Comparison of ENCODE assay signal across 17 mouse cellular contexts in genomic region chr12:8753654-8754053, GRCm38 (mm10). TPM values are rescaled to one million over a fixed set of nuclear protein-coding genes. Genes with fewer than 3 reads are reported as not detected.
A peak's percentile ranks its signal among the peaks of the same experiment; 100 is the strongest.
DNase-seq lines count a peak whose midpoint lies in the region; ATAC-seq and TF ChIP-seq lines count a peak whose summit lies in the region.
"Had no signal": no experiment of that assay in that cellular context is flagged by ENCODE, and none has a peak within 500 bp of the region (broad histone marks: within the 10 kb centered on the region; RNA-seq: fewer than 3 reads in every experiment).

No protein-coding gene starts in this region.

- H3K9me3 ChIP-seq in heart, postnatal 0 days (replicated peaks; ENCODE audit: control insufficient read depth, low read length), result no peaks in the 10 kb centered on the region
- no peaks in the 10 kb centered on the region; the same call in 1 of the 2 replicates for H3K9me3 ChIP-seq in heart, embryonic 10.5 days
- peaks cover 6% of the 10 kb centered on the region for H3K9me3 ChIP-seq in CH12.LX (replicated peaks; ENCODE audit: low read length)
- H3K9me3 ChIP-seq in embryonic facial prominence, embryonic 10.5 days, result peaks cover 10% of the 10 kb centered on the region; the same call in 1 of the 2 replicates
- H3K9me3 ChIP-seq in midbrain, embryonic 13.5 days, result no peaks in the 10 kb centered on the region; the same call in 1 of the 2 replicates
- H3K9me3 ChIP-seq: G1E; hindbrain, embryonic 15.5 days had no signal

- 93% methylated on average over 2 of the region's 2 CpGs for WGBS in heart, postnatal 0 days
- WGBS in heart, embryonic 10.5 days, result 97% methylated on average over 2 of the region's 2 CpGs
- WGBS in embryonic facial prominence, embryonic 10.5 days, result 96% methylated on average over 2 of the region's 2 CpGs
- 94% methylated on average over 2 of the region's 2 CpGs for WGBS in midbrain, embryonic 13.5 days

- TF ChIP-seq CTCF in heart, postnatal 0 days (IDR thresholded peaks at IDR 0.05; ENCODE audit: low read depth), result no peak
- no peak for TF ChIP-seq CTCF in CH12.LX (conservative IDR thresholded peaks at IDR 0.05 in 1 of 2, IDR thresholded peaks at IDR 0.05 in 1 of 2; ENCODE audit: low read depth in 2 of 2, low read length in 2 of 2)

- in situ Hi-C loops in CH12.LX (cut with MboI; ENCODE audit: low pct_ligation_motif_present, low pct_unique_long_range_greater_than_20kb, low sequenced_read_pairs), result no loop called here

- H3K27ac ChIP-seq in heart, postnatal 0 days (ENCODE audit: low read depth), result peak overlapping the region; percentile 9
- H3K27ac ChIP-seq in heart, embryonic 10.5 days, result no peak overlapping the region
- no peak overlapping the region for H3K27ac ChIP-seq in CH12.LX (ENCODE audit: insufficient read depth, low read depth)
- no peak overlapping the region for H3K27ac ChIP-seq in embryonic facial prominence, embryonic 10.5 days (replicated peaks)
- H3K27ac ChIP-seq in midbrain, embryonic 13.5 days, result no peak overlapping the region
- H3K27ac ChIP-seq: hindbrain, embryonic 15.5 days had no signal

- peaks cover 40% of the 10 kb centered on the region for H3K36me3 ChIP-seq in heart, postnatal 0 days (replicated peaks; ENCODE audit: control insufficient read depth, insufficient read depth, low read length)
- peaks cover 73% of the 10 kb centered on the region for H3K36me3 ChIP-seq in heart, embryonic 10.5 days
- H3K36me3 ChIP-seq in CH12.LX (replicated peaks in 1 of 2; ENCODE audit: control insufficient read depth in 1 of 2, insufficient read depth in 1 of 2, low read length in 1 of 2), result peaks cover 36 to 78% of the 10 kb centered on the region in 2 experiments
- H3K36me3 ChIP-seq in embryonic facial prominence, embryonic 10.5 days (replicated peaks), result peaks cover 96% of the 10 kb centered on the region
- peaks cover 66% of the 10 kb centered on the region for H3K36me3 ChIP-seq in midbrain, embryonic 13.5 days

- TF ChIP-seq RAD21 in CH12.LX (IDR thresholded peaks at IDR 0.05; ENCODE audit: low read depth, low read length), result no peak

- H3K9ac ChIP-seq in heart, postnatal 0 days (replicated peaks; ENCODE audit: low read depth, low read length), result no peak overlapping the region
- H3K9ac ChIP-seq in CH12.LX (ENCODE audit: insufficient read depth, low read depth), result no peak overlapping the region
- H3K9ac ChIP-seq in midbrain, embryonic 13.5 days (replicated peaks), result no peak overlapping the region
- H3K9ac ChIP-seq: hindbrain, embryonic 15.5 days had no signal

- no peak overlapping the region for H3K4me3 ChIP-seq in heart, postnatal 0 days (ENCODE audit: low read depth, low read length)
- no peak overlapping the region for H3K4me3 ChIP-seq in heart, embryonic 10.5 days
- no peak overlapping the region for H3K4me3 ChIP-seq in CH12.LX (replicated peaks in 1 of 3; ENCODE audit: low read depth in 2 of 3, low read length in 2 of 3, poor library complexity in 1 of 3)
- H3K4me3 ChIP-seq in embryonic facial prominence, embryonic 10.5 days, result no peak overlapping the region
- H3K4me3 ChIP-seq in midbrain, embryonic 13.5 days (replicated peaks), result no peak overlapping the region
- H3K4me3 ChIP-seq: hindbrain, embryonic 15.5 days had no signal

- H3K79me2 ChIP-seq in CH12.LX (replicated peaks; ENCODE audit: control insufficient read depth, extremely low read depth, insufficient read depth, poor library complexity, severe bottlenecking), result no peaks in the 10 kb centered on the region

- dilution Hi-C loops in CH12.LX (cut with MboI; ENCODE audit: extremely low pct_ligation_motif_present, extremely low pct_unique_long_range_greater_than_20kb, low sequenced_read_pairs), result no loop called here

- no peak for TF ChIP-seq EP300 in heart, postnatal 0 days (IDR thresholded peaks at IDR 0.05; ENCODE audit: low read depth)
- no peak for TF ChIP-seq EP300 in CH12.LX (IDR thresholded peaks at IDR 0.05; ENCODE audit: low read length)

- TF ChIP-seq POLR2A in CH12.LX (IDR thresholded peaks at IDR 0.05; ENCODE audit: low read depth, low read length), result no peak

- DNase-seq in heart, adult 11 months, result peak; percentile 82
- no peak for DNase-seq in heart, adult 9 months (ENCODE audit: low spot score in 2 of 2)
- no peak for DNase-seq in heart, postnatal 0 days (ENCODE audit: low spot score)
- DNase-seq in heart, embryonic 10.5 days (ENCODE audit: low spot score), result no peak
- DNase-seq in CH12.LX (ENCODE audit: extremely low read depth), result no peak
- DNase-seq in embryonic facial prominence, embryonic 10.5 days (ENCODE audit: low spot score), result peak; percentile 6
- DNase-seq: adrenal gland, adult 8-10 months; adrenal gland, postnatal 36 days; cerebellum, adult 8-10 months; gastrocnemius, postnatal 14 days; kidney, adult 11 months; kidney, adult 9 months had no signal

- no peaks in the 10 kb centered on the region for H3K27me3 ChIP-seq in heart, postnatal 0 days (ENCODE audit: control insufficient read depth, insufficient read depth, low read length)
- H3K27me3 ChIP-seq in heart, embryonic 10.5 days (ENCODE audit: insufficient read depth, poor library complexity, severe bottlenecking), result no peaks in the 10 kb centered on the region
- no peaks in the 10 kb centered on the region for H3K27me3 ChIP-seq in CH12.LX (replicated peaks)
- no peaks in the 10 kb centered on the region for H3K27me3 ChIP-seq in embryonic facial prominence, embryonic 10.5 days (replicated peaks; ENCODE audit: low read depth, poor library complexity, severe bottlenecking)
- H3K27me3 ChIP-seq in midbrain, embryonic 13.5 days, result no peaks in the 10 kb centered on the region
- H3K27me3 ChIP-seq: hindbrain, embryonic 15.5 days had no signal

- H3K4me2 ChIP-seq in heart, postnatal 0 days (ENCODE audit: low read depth, low read length), result no peak overlapping the region
- no peak overlapping the region for H3K4me2 ChIP-seq in CH12.LX (ENCODE audit: insufficient read depth, low read depth, poor library complexity, severe bottlenecking)
- no peak overlapping the region for H3K4me2 ChIP-seq in midbrain, embryonic 13.5 days (replicated peaks)
- H3K4me2 ChIP-seq: heart, embryonic 11.5 days; hindbrain, embryonic 15.5 days had no signal

- ATAC-seq in heart, postnatal 0 days (ENCODE audit: insufficient read depth, low read depth), result no peak
- ATAC-seq in midbrain, embryonic 13.5 days, result no peak
- ATAC-seq: forebrain, embryonic 16.5 days had no signal

- H3K4me1 ChIP-seq in heart, postnatal 0 days (ENCODE audit: control insufficient read depth, insufficient read depth), result peaks cover 6% of the 10 kb centered on the region; the same call in 1 of the 2 replicates
- no peaks in the 10 kb centered on the region for H3K4me1 ChIP-seq in heart, embryonic 10.5 days
- peaks cover 0 to 7% of the 10 kb centered on the region in 2 experiments; a peak in 1 of 4 replicates for H3K4me1 ChIP-seq in CH12.LX (ENCODE audit: control insufficient read depth in 1 of 2, insufficient read depth in 2 of 2)
- no peaks in the 10 kb centered on the region for H3K4me1 ChIP-seq in embryonic facial prominence, embryonic 10.5 days
- H3K4me1 ChIP-seq in midbrain, embryonic 13.5 days (replicated peaks), result no peaks in the 10 kb centered on the region
- H3K4me1 ChIP-seq: hindbrain, embryonic 15.5 days had no signal

TF ChIP-seq in CH12.LX, 34 proteins besides CTCF, POLR2A, EP300 and RAD21:
- TF ChIP-seq POLR2AphosphoS2 (IDR thresholded peaks at IDR 0.05; ENCODE audit: low read depth, low read length), result 0 out of 2 replicates have a peak, but pooled peaks have one; percentile 1
- no peak for TF ChIP-seq USF1 (IDR thresholded peaks at IDR 0.05; ENCODE audit: low read depth, low read length)
TF ChIP-seq in CH12.LX: peak in this region for 1.

RNA-seq across cellular contexts. Expression of gene Sdc1, which starts 17.5 kb away (rescaled TPM):
- total RNA-seq in heart, postnatal 0 days (2014; rRNA removed; ENCODE audit: low replicate concordance), result 30.4 and 39.8 TPM in 2 replicates
- 22.4 and 22.5 TPM in 2 replicates for polyA plus RNA-seq in heart, postnatal 0 days (2015; fragmentation: Nextera tagmentation; extraction: Ambion mirVana)
- polyA plus RNA-seq in heart, embryonic 10.5 days (2016; fragmentation: Nextera tagmentation; extraction: Ambion mirVana), result 44.5 and 75.8 TPM in 2 replicates
- 5.3 and 8.1 TPM in 2 replicates for total RNA-seq in CH12.LX (2012; rRNA removed)
- total RNA-seq in CH12.LX (2014; rRNA removed), result 2.6 and 3.0 TPM in 2 replicates
- 1.7 and 2.1 TPM in 2 replicates for polyA plus RNA-seq in CH12.LX (2012; ENCODE audit: insufficient read length, low read depth)
- polyA plus RNA-seq in embryonic facial prominence, embryonic 10.5 days (2016; fragmentation: Nextera tagmentation; extraction: Ambion mirVana), result 157 and 158 TPM in 2 replicates
- 30.1 and 30.8 TPM in 2 replicates for polyA plus RNA-seq in midbrain, embryonic 13.5 days (2015; fragmentation: Nextera tagmentation; extraction: Ambion mirVana)

Comparison
In these comparisons a context has a peak if more than half of its experiments do, and no peak if none do; other contexts are left out.
1. DNase-seq: peak in heart, adult 11 months (single experiment) and embryonic facial prominence, embryonic 10.5 days (single experiment); none in heart, adult 9 months (0 of 2), heart, postnatal 0 days (single experiment), heart, embryonic 10.5 days (single experiment) and CH12.LX (single experiment).